ENCODE assay signal across 8 mouse cellular contexts in genomic region chr7:79148711-79149266, GRCm38 (mm10). TPM values are rescaled to one million over a fixed set of nuclear protein-coding genes. Genes with fewer than 3 reads are reported as not detected.
DNase-seq lines count a peak whose midpoint lies in the region; ATAC-seq lines count a peak whose summit lies in the region.

TSS of gene Mfge8 (minus strand) at chr7:79149060.

- no peaks in the 10 kb centered on the region for H3K9me3 ChIP-seq in hindbrain, embryonic 14.5 days (ENCODE audit: control insufficient read depth, low read length)

- H3K27me3 ChIP-seq in hindbrain, embryonic 14.5 days (ENCODE audit: control insufficient read depth, insufficient read depth, low read length), result peaks cover 9% of the 10 kb centered on the region; the same call in 1 of the 2 replicates

- no peak within 1 kb of the TSS for H3K27ac ChIP-seq in hindbrain, embryonic 14.5 days

- peak; percentile 94 for DNase-seq in R1 (ENCODE audit: low read depth, low spot score)
- DNase-seq in cerebellum, postnatal 14 days, result peak; percentile 67 to 70
- peak; percentile 63 to 70 for DNase-seq in frontal cortex, postnatal 36 days (ENCODE audit: low spot score in 2 of 2)
- DNase-seq in hindbrain, embryonic 14.5 days (ENCODE audit: low spot score), result peak; percentile 74
- DNase-seq in layer of hippocampus, postnatal 25 days (ENCODE audit: extremely low spot score in 1 of 2, low spot score in 1 of 2), result peak; percentile 50 to 56
- peak; percentile 93 for DNase-seq in lung, postnatal 25 days (ENCODE audit: low spot score)
- DNase-seq in retina, adult 2 months (ENCODE audit: low read depth, low spot score), result peak; percentile 67
- DNase-seq in thymus, postnatal 36 days, result peak; percentile 82 to 85

- peaks cover 14% of the 10 kb centered on the region for H3K4me1 ChIP-seq in hindbrain, embryonic 14.5 days (replicated peaks; ENCODE audit: control insufficient read depth, insufficient read depth, low read length)

- peak within 1 kb of the TSS; percentile 41 for H3K4me3 ChIP-seq in hindbrain, embryonic 14.5 days (replicated peaks; ENCODE audit: low read length)

- 0 out of 2 replicates have a peak, but pooled peaks cover 5% of the 10 kb centered on the region for H3K36me3 ChIP-seq in hindbrain, embryonic 14.5 days (replicated peaks; ENCODE audit: control insufficient read depth, insufficient read depth)

- peak; percentile 89 for ATAC-seq in hindbrain, embryonic 14.5 days (ENCODE audit: low FRiP score)

- H3K4me2 ChIP-seq in hindbrain, embryonic 14.5 days (replicated peaks), result peak within 1 kb of the TSS; percentile 66

- H3K9ac ChIP-seq in hindbrain, embryonic 14.5 days, result peak within 1 kb of the TSS; percentile 32

- under 1% methylated on average over 39 of the region's 39 CpGs for WGBS in hindbrain, embryonic 14.5 days

RNA-seq across cellular contexts. Expression of gene Mfge8, which starts in this region (rescaled TPM):
- 183 and 205 TPM in 2 replicates for polyA plus RNA-seq in hindbrain, embryonic 14.5 days (2014; fragmentation: Nextera tagmentation; extraction: Ambion mirVana)
- total RNA-seq in layer of hippocampus, postnatal 25 days (2021), result 100 to 1,000 TPM; 146 to 168 TPM
